Mouse (Mus musculus): ENCODE measurements around the gene Cfap69. TPM values are rescaled to one million over a fixed set of nuclear protein-coding genes. Genes with fewer than 3 reads are reported as not detected.
A peak's percentile ranks its signal among the peaks of the same experiment; 100 is the strongest.

The Cfap69 gene
- total RNA-seq, 1 experiment from 2014 or later, result not detected

DNA sequence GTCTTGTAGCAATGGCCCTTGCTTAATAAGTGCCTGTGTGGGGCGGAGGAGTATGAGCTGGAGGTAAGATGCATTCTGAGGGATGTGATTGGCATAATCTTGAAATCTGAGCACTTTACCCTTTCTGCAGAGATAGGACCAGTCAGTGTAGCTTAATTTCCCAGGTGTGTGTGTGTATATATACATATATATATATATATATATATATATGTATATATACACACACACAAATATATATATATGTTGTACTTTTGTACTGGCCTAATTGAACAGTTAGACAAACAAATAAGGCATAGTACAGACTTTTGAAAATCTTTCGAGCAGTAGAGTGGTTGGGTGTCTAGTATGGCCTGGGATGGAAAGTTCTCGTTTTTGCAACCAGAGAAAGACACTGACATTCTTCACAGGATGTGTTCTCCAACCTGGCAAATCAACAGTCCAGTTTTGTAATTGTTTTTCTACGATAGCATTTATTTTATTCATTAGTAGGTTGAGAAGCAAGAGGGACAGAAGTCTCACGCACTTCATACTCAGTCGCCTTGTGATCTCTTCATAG is 410 bp upstream of the Cfap69 start:
- ATAC-seq (ENCODE audit: extremely low read depth, insufficient number of reproducible peaks, low FRiP score, poor library complexity, severe bottlenecking), result no peak

DNA sequence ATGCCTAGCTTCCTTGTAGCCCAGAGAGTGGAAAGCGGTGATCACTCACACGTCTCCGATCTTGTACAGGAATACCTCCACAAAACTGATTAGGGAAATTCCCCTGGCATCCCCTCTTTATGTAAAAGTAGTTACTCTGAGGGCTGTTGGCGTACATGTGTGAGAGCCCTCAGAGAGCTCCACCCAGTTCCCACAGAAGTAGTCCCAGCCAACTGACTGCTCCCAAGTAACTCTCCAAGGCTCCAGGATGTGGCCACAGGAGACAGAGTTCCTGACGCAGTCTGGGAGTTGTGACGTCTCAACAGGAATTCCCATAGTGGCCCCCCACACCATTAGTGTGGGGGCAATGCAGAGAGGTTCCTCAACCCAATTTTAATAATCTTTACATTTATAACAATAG is 982 bp downstream of the Cfap69 start:
- ATAC-seq (ENCODE audit: extremely low read depth, insufficient number of reproducible peaks, low FRiP score, poor library complexity, severe bottlenecking), result no peak

GRCm38 (mm10) chr5:5658680-5659079 is 5.4 kb downstream of the Cfap69 start:
- no peak for ATAC-seq (ENCODE audit: extremely low read depth, insufficient number of reproducible peaks, low FRiP score, poor library complexity, severe bottlenecking)

DNA sequence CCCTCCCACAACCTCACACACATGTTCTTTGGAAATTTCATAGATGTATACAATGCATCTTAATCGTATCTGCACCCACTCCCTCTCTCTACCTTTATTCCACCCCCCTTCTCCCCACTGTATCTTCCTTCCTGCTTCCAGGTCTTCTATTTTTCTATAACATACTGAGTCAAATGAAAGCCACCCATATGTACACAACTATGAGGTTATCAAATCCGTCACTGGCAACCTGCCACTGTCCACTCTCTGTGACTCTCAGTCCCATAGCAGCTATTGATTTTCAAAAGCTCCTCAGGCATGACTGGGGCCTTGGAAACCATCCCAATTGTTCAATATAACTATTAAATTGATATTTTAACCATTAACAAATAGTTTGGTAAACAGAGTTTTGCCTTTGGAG is 6.1 kb downstream of the Cfap69 start:
- ATAC-seq (ENCODE audit: extremely low read depth, insufficient number of reproducible peaks, low FRiP score, poor library complexity, severe bottlenecking), result no peak

DNA sequence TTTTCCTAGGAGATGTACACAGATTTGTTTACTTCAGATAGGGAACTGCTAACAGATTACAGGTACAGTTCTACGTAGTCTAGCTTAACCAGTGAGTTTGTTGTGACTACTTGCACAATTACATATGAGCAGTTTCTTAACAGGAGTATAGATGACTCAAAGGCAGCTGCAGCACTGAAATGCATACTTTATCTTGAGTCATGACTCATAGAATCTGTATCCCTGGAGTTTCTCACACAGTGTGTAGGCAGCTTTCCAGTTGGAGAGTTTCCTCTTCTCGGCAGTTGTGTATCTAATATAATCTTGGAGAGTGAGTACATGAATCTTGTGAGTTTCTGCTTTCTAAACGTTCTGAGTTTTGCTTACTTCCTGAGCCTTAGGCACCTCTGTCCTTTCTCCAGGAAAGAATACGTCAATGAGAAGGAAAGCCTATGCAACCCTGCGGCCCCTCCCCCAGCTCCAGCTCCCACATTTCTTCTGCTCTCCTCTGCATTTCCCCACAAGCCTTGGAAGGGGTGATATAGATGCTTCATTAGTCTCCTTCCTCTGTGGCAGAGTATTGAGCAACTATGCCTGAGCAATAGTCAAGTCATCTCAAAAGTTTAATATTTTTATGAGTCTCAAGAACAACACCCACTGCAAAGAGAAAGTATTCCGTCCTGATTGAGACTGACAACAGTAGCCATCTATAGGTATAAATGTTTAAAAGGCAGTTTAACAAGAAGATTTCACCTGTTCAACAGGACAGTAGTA is 15.0 kb downstream of the Cfap69 start:
- ATAC-seq (ENCODE audit: extremely low read depth, insufficient number of reproducible peaks, low FRiP score, poor library complexity, severe bottlenecking), result no peak

DNA sequence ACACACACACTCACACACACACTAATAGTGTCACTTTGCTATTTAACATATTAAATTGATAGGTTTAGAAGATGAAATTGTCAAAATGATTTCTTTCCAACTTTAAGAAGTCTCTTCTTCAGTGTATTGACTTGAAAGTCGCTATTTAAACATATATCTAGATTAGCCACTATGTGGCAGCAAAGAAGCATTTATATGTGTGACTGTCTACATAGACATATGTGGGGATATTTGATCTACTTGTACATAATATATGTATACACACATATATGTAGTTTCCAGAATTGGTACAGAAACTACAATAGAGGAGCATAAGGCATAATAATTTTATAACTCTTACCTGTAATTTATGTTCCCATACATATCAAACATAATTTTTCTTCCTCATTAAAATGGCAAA is 17.9 kb downstream of the Cfap69 start:
- no peak for ATAC-seq (ENCODE audit: extremely low read depth, insufficient number of reproducible peaks, low FRiP score, poor library complexity, severe bottlenecking)

DNA sequence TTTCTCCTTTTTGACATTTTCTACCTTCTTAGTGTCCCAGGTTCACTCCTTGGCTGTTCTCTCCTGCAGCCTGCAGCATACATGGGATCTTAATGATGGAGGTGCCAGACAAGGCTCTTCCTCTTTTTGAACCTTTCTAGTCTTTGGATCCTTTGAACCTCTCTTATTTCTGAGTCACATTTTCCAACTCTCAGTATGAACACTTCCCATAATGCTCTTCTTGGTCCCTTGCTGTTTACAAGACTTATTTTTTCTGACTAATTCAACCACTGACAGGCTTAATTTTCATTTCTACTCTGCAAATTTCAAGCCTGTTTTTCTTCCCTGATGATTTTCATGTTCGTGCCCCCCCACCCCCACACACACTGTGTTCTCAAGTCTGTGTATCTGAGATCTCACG is 25.5 kb downstream of the Cfap69 start:
- no peak for ATAC-seq (ENCODE audit: extremely low read depth, insufficient number of reproducible peaks, low FRiP score, poor library complexity, severe bottlenecking)

DNA sequence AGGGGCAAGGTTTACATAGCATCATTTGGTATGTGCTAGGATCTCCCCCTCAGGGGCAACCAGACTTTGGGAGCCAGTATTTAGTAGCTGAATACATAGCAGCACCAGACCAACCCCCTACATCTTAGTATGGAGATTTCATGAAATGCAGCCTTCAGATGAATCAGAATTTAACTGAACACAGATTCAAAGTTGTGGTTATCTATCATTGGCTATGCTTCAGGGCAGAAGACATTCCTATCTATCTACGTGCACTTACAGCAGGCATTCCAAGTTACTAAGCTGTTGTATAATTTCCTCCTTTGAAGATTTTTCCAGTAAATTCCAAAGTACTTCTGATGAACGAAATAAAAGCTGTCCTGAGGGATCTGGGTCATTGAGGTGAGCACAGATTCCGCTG is 38.5 kb downstream of the Cfap69 start:
- ATAC-seq (ENCODE audit: extremely low read depth, insufficient number of reproducible peaks, low FRiP score, poor library complexity, severe bottlenecking), result no peak

GRCm38 (mm10) chr5:5618329-5618728 is 45.7 kb downstream of the Cfap69 start:
- ATAC-seq (ENCODE audit: extremely low read depth, insufficient number of reproducible peaks, low FRiP score, poor library complexity, severe bottlenecking), result no peak

DNA sequence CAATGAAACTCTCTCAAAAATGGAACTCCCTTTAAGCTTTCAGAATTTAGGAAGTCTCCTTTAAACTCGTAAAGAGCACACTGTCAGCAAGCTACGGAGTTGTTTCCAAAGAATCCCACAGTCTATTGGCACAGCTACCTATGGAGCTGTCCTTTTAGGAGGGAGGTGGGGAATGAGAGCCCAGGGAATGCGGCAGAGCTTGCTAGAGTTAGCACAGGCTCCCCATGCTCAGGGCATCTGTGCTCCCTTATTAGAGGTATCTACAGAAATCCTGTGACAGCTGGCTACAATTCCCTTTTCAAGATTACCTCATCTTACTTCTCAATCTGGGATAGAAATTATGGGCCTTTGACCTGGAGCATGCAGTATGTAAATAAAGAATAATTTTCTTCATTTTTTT is 53.5 kb downstream of the Cfap69 start:
- ATAC-seq (ENCODE audit: extremely low read depth, insufficient number of reproducible peaks, low FRiP score, poor library complexity, severe bottlenecking), result no peak

DNA sequence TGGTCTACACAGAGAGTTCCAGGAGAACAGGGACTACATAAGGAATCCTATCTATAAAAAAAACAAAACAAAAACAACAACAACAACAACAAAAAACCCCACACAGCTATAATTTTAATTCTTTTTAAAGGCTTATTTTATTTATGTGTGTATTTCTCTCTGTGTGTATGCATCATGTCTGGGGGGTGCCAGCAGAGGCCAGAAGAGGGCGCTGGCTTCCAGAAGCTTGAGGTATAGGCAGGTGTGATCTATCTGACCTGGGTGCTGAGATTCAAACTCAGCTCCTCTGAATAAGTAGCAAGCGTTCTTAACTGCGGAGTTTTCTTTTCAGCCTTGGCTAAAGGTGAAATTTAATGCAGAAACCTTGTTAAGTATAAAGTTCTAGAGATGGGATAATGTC is 76.4 kb downstream of the Cfap69 start:
- no peak for ATAC-seq (ENCODE audit: extremely low read depth, insufficient number of reproducible peaks, low FRiP score, poor library complexity, severe bottlenecking)

GRCm38 (mm10) chr5:5573749-5574317 is 90.2 kb downstream of the Cfap69 start, which contains the start of gene Gm8773:
TSS of gene Gm8773 (plus strand) at chr5:5573799.
- ATAC-seq (ENCODE audit: extremely low read depth, insufficient number of reproducible peaks, low FRiP score, poor library complexity, severe bottlenecking), result no peak

DNA sequence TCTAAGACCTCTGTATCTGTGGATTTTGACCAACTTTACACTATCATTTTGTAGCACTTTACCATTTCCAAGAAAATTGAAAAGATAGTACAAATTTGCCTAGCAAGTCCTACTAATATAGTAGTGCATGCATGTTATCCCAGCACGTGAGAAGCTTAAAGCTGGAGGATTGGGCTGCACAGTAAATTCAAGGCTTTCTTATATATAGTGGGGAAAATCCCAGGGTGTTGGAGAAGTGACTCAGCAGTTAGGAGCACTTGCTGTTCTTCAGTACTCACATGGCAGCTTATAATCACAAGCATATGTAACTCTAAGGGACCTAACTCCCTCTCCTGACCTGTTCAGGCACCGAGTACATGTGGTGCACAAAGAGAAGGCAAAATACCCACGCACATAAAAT is 101.6 kb downstream of the Cfap69 start:
- no peak for ATAC-seq (ENCODE audit: extremely low read depth, insufficient number of reproducible peaks, low FRiP score, poor library complexity, severe bottlenecking)

DNA sequence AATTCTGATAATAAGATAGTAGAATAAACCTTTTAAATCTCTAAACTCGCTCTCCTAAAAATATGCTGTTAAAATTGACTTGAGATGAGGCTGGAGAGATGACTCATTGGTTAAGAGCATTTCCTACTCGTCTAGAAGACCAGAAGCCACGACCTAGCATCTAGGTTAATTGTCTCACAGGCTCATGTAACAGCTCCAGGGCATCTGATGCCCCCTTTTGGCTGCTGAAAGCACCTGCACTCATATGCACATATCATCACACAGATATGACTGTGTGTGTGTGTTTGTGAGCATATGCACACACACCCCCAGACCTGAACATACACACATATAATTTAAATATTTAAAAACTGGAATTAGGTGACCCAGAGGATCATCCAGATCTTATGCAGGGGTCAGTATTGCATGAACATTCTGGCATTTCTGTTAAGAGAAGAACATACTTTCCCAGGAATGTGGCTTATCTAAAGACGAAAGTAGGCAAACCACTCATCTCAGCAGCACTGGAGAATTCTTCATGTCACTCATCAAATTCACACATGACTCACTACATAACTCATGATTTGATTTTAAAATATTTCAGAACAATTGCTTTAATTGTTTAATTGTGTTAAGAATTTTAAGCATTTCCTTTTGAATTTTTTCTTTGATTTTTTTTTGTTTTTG is 102.9 kb downstream of the Cfap69 start:
- ATAC-seq (ENCODE audit: extremely low read depth, insufficient number of reproducible peaks, low FRiP score, poor library complexity, severe bottlenecking), result no peak

GRCm38 (mm10) chr5:5559798-5560197 is 104.2 kb downstream of the Cfap69 start:
- no peak for ATAC-seq (ENCODE audit: extremely low read depth, insufficient number of reproducible peaks, low FRiP score, poor library complexity, severe bottlenecking)

GRCm38 (mm10) chr5:5559079-5559740 is 104.8 kb downstream of the Cfap69 start, which contains the start of gene Gtpbp10:
TSS of gene Gtpbp10 (minus strand) at chr5:5559538.
- peak; percentile 88 for ATAC-seq (ENCODE audit: extremely low read depth, insufficient number of reproducible peaks, low FRiP score, poor library complexity, severe bottlenecking)

GRCm38 (mm10) chr5:5551110-5551509 is 112.9 kb downstream of the Cfap69 start:
- no peak for ATAC-seq (ENCODE audit: extremely low read depth, insufficient number of reproducible peaks, low FRiP score, poor library complexity, severe bottlenecking)

- ATAC-seq (ENCODE audit: extremely low read depth, insufficient number of reproducible peaks, low FRiP score, poor library complexity, severe bottlenecking), result no peak
Observed at GRCm38 (mm10) chr5:5540385-5540784, 123.7 kb downstream of the Cfap69 start.

GRCm38 (mm10) chr5:5539771-5540170 is 124.3 kb downstream of the Cfap69 start:
- ATAC-seq (ENCODE audit: extremely low read depth, insufficient number of reproducible peaks, low FRiP score, poor library complexity, severe bottlenecking), result no peak
